Comparison of ENCODE assay signal across 21 mouse cellular contexts in the genomic region with DNA sequence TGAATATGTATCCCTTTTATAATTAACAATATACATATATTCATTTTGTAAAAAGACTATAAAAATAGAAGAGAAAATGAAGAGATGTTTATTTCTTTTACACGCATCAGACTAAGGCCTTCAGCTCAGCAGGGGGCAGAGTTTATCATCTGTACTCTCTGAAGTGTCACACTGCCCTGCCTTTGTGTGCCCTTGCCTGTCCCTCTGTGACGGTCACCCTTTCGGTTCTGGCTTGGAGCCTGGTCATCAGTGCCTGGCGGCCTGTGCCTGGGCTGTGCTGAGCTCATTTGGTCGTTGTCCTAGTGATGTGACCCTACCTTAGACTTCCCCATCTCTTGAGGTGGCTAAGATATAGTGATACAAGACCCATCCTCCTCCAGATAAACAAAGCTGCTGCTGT. TPM values are rescaled to one million over a fixed set of nuclear protein-coding genes. Genes with fewer than 3 reads are reported as not detected.
"Had no signal": no experiment of that assay in that cellular context is flagged by ENCODE, and none has a peak within 500 bp of the region (broad histone marks: within the 10 kb centered on the region; RNA-seq: fewer than 3 reads in every experiment).

No protein-coding gene starts in this region.

- H3K4me1 ChIP-seq: limb, embryonic 15.5 days; liver, embryonic 12.5 days; midbrain, embryonic 15.5 days had no signal

- H3K36me3 ChIP-seq: limb, embryonic 15.5 days; liver, embryonic 12.5 days; midbrain, embryonic 10.5 days; midbrain, embryonic 15.5 days; neural tube, embryonic 13.5 days had no signal

- H3K9me3 ChIP-seq: limb, embryonic 15.5 days; liver, embryonic 12.5 days; midbrain, embryonic 10.5 days; midbrain, embryonic 15.5 days; neural tube, embryonic 13.5 days had no signal

- H3K27ac ChIP-seq: left cerebral cortex, adult 2 months; limb, embryonic 15.5 days; liver, embryonic 12.5 days; midbrain, embryonic 10.5 days; midbrain, embryonic 15.5 days; neural tube, embryonic 13.5 days; stomach, postnatal 0 days had no signal

- H3K4me3 ChIP-seq: left cerebral cortex, adult 2 months; limb, embryonic 15.5 days; liver, embryonic 12.5 days; midbrain, embryonic 10.5 days; midbrain, embryonic 15.5 days; neural tube, embryonic 13.5 days had no signal

- H3K9ac ChIP-seq: limb, embryonic 15.5 days; liver, embryonic 12.5 days; lung, embryonic 14.5 days; midbrain, embryonic 15.5 days; neural tube, embryonic 13.5 days had no signal

- ATAC-seq: liver, embryonic 12.5 days; midbrain, embryonic 15.5 days had no signal

- DNase-seq: kidney, postnatal 10 days; kidney, postnatal 4 days; lung, embryonic 14.5 days; lung, postnatal 10 days; lung, postnatal 4 days; right cerebral cortex, adult 18-20 months; right cerebral cortex, postnatal 25 days had no signal

- H3K4me2 ChIP-seq: limb, embryonic 15.5 days; liver, embryonic 12.5 days; lung, embryonic 14.5 days; midbrain, embryonic 15.5 days; neural tube, embryonic 13.5 days had no signal

- H3K27me3 ChIP-seq: midbrain, embryonic 15.5 days had no signal

RNA-seq across cellular contexts. Expression of gene 4930535I16Rik, which starts 29.3 kb away (rescaled TPM):
- total RNA-seq: layer of hippocampus, postnatal 14 days; left cerebral cortex, adult 2 months; left cerebral cortex, postnatal 25 days; megakaryocyte, adult 5-6 weeks had no signal
- polyA plus RNA-seq: kidney, embryonic 14.5 days; limb, embryonic 11.5 days; limb, embryonic 15.5 days; liver, embryonic 12.5 days; liver, embryonic 16.5 days; lung, embryonic 14.5 days; midbrain, embryonic 10.5 days; midbrain, embryonic 15.5 days; neural tube, embryonic 13.5 days; stomach, postnatal 0 days; urinary bladder, adult 2 months had no signal
